Mouse (Mus musculus) E14TG2a.4 (cell line): Measurements from ENCODE around the gene Bbs10.

Experiments used
- CTCF ChIP-seq: conservative IDR thresholded peaks from 2 replicates; pipeline ENCODE4 v1.5.1; 2014; ENCODE audit warnings: low read length
- NANOG ChIP-seq: IDR thresholded peaks from 2 replicates; pipeline ENCODE4 v1.6.1; 2014; ENCODE audit warnings: borderline replicate concordance, low read length, mixed read lengths
- POU5F1 ChIP-seq: IDR thresholded peaks from 2 replicates; pipeline ENCODE4 v1.6.1; 2014; ENCODE audit warnings: low read length, borderline replicate concordance

DNA sequence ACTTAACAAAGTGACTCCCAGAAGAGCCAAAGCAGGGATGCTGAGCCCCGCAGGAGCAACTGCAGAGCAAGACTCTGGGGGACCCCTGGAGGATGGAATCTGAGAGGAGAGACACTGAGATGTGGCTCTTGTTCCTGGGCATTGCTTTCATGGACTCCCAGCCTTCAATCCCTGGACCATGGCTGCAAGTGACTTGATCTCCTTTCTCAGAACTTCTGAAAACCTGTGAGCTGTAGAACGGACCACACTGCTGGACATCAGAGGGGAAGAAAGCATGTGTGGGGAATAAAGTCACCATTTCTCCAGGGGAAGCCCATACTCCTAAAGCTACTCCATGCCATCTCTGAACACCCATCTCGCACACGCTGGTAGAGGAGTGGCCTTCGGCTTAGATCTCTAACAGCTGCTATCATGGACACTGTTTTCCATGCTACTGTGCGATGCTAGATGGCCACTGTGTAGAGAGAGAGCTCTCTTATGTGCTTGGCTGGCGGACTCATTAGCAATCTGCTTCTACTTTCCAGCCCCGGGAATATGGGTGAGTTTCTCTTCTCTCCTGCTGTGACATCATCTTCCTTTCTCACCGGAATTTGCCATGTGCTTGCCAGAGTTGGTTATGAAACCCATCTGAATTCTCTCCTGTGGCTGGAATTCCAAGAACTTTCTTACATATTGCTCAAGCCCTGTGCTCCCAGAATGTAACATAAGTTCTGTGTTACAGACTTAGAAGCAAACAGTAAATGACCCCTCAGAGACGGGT, 16.3 kb downstream of the Bbs10 start:
- no peak for TF ChIP-seq CTCF
- no peak for TF ChIP-seq POU5F1
- no peak for TF ChIP-seq NANOG
